Mouse (Mus musculus) spleen, adult 2 months (tissue): Measurements from ENCODE around the gene Olfr824. TPM values are rescaled to one million over a fixed set of nuclear protein-coding genes. Genes with fewer than 3 reads are reported as not detected.

Source experiments
- DNase-seq, 2 experiments: peaks; one replicate each; pipeline versions ENCODE4 v3.0.0 to v3.0.0-alpha.2; 2012 to 2021; ENCODE audit warnings: low spot score in 2 of 2, low read depth in 1 of 2
- H3K27ac ChIP-seq: fragments of 200-500 bp; 2 replicates; pipeline ENCODE4 v1.5.1; 2012; ENCODE audit warnings: low read length, inconsistent platforms; ENCODE audit not compliant: insufficient read depth
- H3K27me3 ChIP-seq: fragments of 200-500 bp; 2 replicates; pipeline ENCODE4 v1.6.1; 2012; ENCODE audit warnings: mild to moderate bottlenecking, moderate library complexity, low read length, inconsistent platforms; ENCODE audit not compliant: control insufficient read depth, insufficient read depth
- H3K36me3 ChIP-seq: fragments of 200-500 bp; 2 replicates; pipeline ENCODE4 v1.6.1; 2012; ENCODE audit warnings: mild to moderate bottlenecking, low read length, inconsistent platforms; ENCODE audit not compliant: control insufficient read depth, insufficient read depth
- H3K4me1 ChIP-seq: fragments of 200-500 bp; 2 replicates; pipeline ENCODE4 v1.6.1; 2011; ENCODE audit warnings: inconsistent platforms; ENCODE audit not compliant: control insufficient read depth, insufficient read depth, insufficient read length
- H3K4me3 ChIP-seq: fragments of 200-500 bp; 2 replicates; pipeline ENCODE4 v1.5.1; 2011; ENCODE audit warnings: mild to moderate bottlenecking, inconsistent platforms; ENCODE audit not compliant: insufficient read depth, insufficient read length; ENCODE audit errors: extremely low read depth
- CTCF ChIP-seq: fragments of 200-500 bp; IDR thresholded peaks from 2 replicates; pipeline ENCODE4 v1.5.1; 2011; ENCODE audit warnings: mild to moderate bottlenecking, inconsistent platforms; ENCODE audit not compliant: insufficient read depth, insufficient read length, insufficient replicate concordance; ENCODE audit errors: extremely low read depth
- POLR2A ChIP-seq: fragments of 200-500 bp; IDR thresholded peaks from 2 replicates; pipeline ENCODE4 v1.6.1; 2011; ENCODE audit warnings: low read depth, low read length, inconsistent platforms
- WGBS: fragments of 180-500 bp; shearing (Covaris S2); methylation state at CpG from one replicate; pipeline ENCODE4 v1.1.7; 2018; 5-methylcytosine and 5-hydroxymethylcytosine counted together
- polyA plus RNA-seq: library from polyadenylated mRNA; depleted of rRNA; stranded (reverse); fragments of >200 nt; gene quantifications from 2 replicates; pipeline ENCODE4 v1.2.3, GENCODE M21; 2012; rRNA removed

Gene Olfr824
- polyA plus RNA-seq, 1 experiment, result not detected

DNA sequence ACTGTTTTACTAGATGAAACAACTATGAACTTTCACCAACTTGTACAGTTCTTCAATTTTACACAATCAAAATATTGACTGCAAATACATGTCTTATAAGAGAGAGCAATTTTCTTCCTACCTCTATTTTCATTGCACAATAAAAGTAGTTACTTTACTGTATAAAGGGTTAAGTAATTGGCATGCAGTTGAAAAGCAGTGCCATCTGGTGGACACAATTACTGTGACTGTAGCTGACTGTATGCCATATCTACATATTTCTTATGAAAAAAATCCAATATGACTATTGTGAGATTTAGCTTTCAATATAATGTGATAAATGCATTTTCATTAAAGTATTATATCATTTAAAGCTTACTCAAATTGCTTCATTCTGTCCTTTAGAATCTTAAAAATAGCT is 33.7 kb downstream of the Olfr824 start:
- Histone ChIP-seq H3K4me3 (no peak overlapping the region), H3K27ac (no peak overlapping the region), H3K36me3 (no peaks in the 10 kb centered on the region), H3K27me3 (no peaks in the 10 kb centered on the region), H3K4me1 (no peaks in the 10 kb centered on the region)
- DNase-seq, result no peak
- TF ChIP-seq CTCF (no peak), POLR2A (no peak)

DNA sequence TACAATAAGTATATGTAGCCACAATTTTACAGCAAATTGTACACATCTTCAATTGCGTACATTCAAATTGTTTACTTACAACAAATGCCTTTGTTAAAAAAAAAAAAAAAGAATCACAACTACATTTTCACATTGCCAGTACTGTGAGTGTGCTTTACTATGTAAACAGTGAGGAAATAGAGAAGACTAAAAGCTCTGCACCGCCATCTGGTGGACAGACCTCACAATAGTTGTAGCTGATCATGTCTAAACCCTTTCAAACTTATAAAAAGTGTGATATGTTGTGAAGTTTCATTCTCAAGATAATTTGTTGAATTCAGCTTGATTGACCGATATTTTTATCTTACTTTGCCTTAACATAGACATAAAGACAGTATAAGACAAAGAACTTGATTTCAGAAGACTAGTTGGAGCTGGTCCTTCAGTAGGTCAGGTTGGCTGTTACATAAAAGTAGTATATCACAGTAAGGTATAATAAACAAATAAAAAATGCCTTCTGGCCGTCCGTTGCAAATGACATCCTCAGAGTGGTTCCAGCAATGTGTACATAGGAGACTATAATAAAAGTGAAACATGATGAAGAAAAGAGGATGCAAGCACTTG is 36.9 kb downstream of the Olfr824 start:
- WGBS, result 25% methylated on average over 5 of the region's 5 CpGs
- H3K27ac ChIP-seq, result no peak overlapping the region
- TF ChIP-seq POLR2A, result no peak
- TF ChIP-seq CTCF, result no peak
- H3K36me3 ChIP-seq, result no peaks in the 10 kb centered on the region
- no peaks in the 10 kb centered on the region for H3K4me1 ChIP-seq
- no peak overlapping the region for H3K4me3 ChIP-seq
- no peak for DNase-seq
- no peaks in the 10 kb centered on the region for H3K27me3 ChIP-seq

Other genes with a start within 250 kb of the Olfr824 start
- not detected in 2 replicates for gene Olfr815, start 224.1 kb downstream of the Olfr824 start, polyA plus RNA-seq
- not detected in 2 replicates for gene Olfr816, start 214.4 kb downstream of the Olfr824 start, polyA plus RNA-seq
- not detected in 2 replicates for gene Olfr818, start 180.9 kb downstream of the Olfr824 start, polyA plus RNA-seq
- gene Olfr819, start 162.7 kb downstream of the Olfr824 start, polyA plus RNA-seq, result not detected in 2 replicates
- not detected in 2 replicates for gene Olfr247, start 153.9 kb downstream of the Olfr824 start, polyA plus RNA-seq
- not detected in 2 replicates for gene Gm10310, start 144.9 kb downstream of the Olfr824 start, polyA plus RNA-seq
- gene Olfr820, start 117.4 kb downstream of the Olfr824 start, polyA plus RNA-seq, result not detected in 2 replicates
- gene Olfr821, start 99.7 kb downstream of the Olfr824 start, polyA plus RNA-seq, result not detected in 2 replicates
- not detected in 2 replicates for gene Olfr822, start 58.8 kb downstream of the Olfr824 start, polyA plus RNA-seq
- gene Olfr823, start 14.6 kb downstream of the Olfr824 start, polyA plus RNA-seq, result not detected in 2 replicates
- not detected in 2 replicates for gene Olfr825, start 36.8 kb upstream of the Olfr824 start, polyA plus RNA-seq
- not detected in 2 replicates for gene Olfr826, start 54.2 kb upstream of the Olfr824 start, polyA plus RNA-seq
- gene Olfr827, start 84.4 kb upstream of the Olfr824 start, polyA plus RNA-seq, result not detected in 2 replicates
- gene Neurod4, start 150.2 kb upstream of the Olfr824 start, polyA plus RNA-seq, result 0.04 TPM in 2 replicates
- gene Tespa1, start 192.9 kb upstream of the Olfr824 start, polyA plus RNA-seq, result 10.3 and 10.8 TPM in 2 replicates